Mouse (Mus musculus) hindbrain, postnatal 0 days (tissue): ENCODE measurements around the gene Cldn6. TPM values are rescaled to one million over a fixed set of nuclear protein-coding genes. Genes with fewer than 3 reads are reported as not detected.
A peak's percentile ranks its signal among the peaks of the same experiment; 100 is the strongest.

Experiments used
- ATAC-seq: fragments of 200-750 bp; cut with Nextera tagmentation; 2 replicates; pipeline ENCODE4 v1.8.0; 2017; ENCODE audit warnings: mild to moderate bottlenecking, moderate TSS enrichment, moderate library complexity
- DNase-seq: peaks from one replicate; pipeline ENCODE4 v3.0.0-alpha.2; 2015; ENCODE audit warnings: low spot score
- H3K27ac ChIP-seq: fragments of 300-500 bp; sonication (generic); 2 replicates; pipeline ENCODE4 v1.5.1; 2014; ENCODE audit warnings: mild to moderate bottlenecking
- H3K27me3 ChIP-seq: fragments of 300-500 bp; sonication (generic); 2 replicates; pipeline ENCODE4 v1.6.1; 2014; ENCODE audit warnings: low read length, mixed read lengths; ENCODE audit not compliant: insufficient read depth
- H3K36me3 ChIP-seq: fragments of 300-500 bp; sonication (generic); 2 replicates; pipeline ENCODE4 v1.6.1; 2014; ENCODE audit warnings: low read length, mixed read lengths; ENCODE audit not compliant: insufficient read depth
- H3K4me1 ChIP-seq: fragments of 300-500 bp; sonication (generic); 2 replicates; pipeline ENCODE4 v1.6.1; 2014; ENCODE audit warnings: antibody characterized with exemption, low read length, mixed read lengths; ENCODE audit not compliant: insufficient read depth
- H3K4me2 ChIP-seq: fragments of 300-500 bp; sonication (generic); 2 replicates; pipeline ENCODE4 v1.6.1; 2014; ENCODE audit warnings: low read depth, mild to moderate bottlenecking, low read length, moderate library complexity, mixed read lengths
- H3K4me3 ChIP-seq: fragments of 300-500 bp; sonication (generic); 2 replicates; pipeline ENCODE4 v1.5.1; 2014; ENCODE audit warnings: low read length
- H3K9ac ChIP-seq: fragments of 300-500 bp; sonication (generic); replicated peaks from 2 replicates; pipeline ENCODE4 v1.6.1; 2014; ENCODE audit warnings: mild to moderate bottlenecking, low read length, moderate library complexity, mixed read lengths
- H3K9me3 ChIP-seq: fragments of 300-500 bp; sonication (generic); 2 replicates; pipeline ENCODE4 v1.6.1; 2016; ENCODE audit warnings: low read length, mixed read lengths
- CTCF ChIP-seq: IDR thresholded peaks from 2 replicates; pipeline ENCODE4 v1.5.1; 2016; ENCODE audit warnings: antibody characterized with exemption, control low read depth, low read depth
- WGBS: fragments of 180-500 bp; shearing (Covaris S2); extraction: QIAGEN DNeasy Blood & Tissue Kit; methylation state at CpG from one replicate; pipeline ENCODE4 v1.1.7; 2014; 5-methylcytosine and 5-hydroxymethylcytosine counted together
- polyA plus RNA-seq: library from polyadenylated mRNA; unstranded; fragments of >200 nt; fragmentation: Nextera tagmentation; extraction: Ambion mirVana; gene quantifications from 2 replicates; pipeline ENCODE4 v1.2.1, GENCODE M21; 2015
- total RNA-seq: library from RNA; depleted of rRNA; stranded (reverse); fragments of >200 nt; gene quantifications from 2 replicates; pipeline ENCODE4 v1.2.3, GENCODE M21; 2014

The Cldn6 gene
- total and polyA plus RNA-seq, 2 experiments from 2014 or later = 0.34 to 1.0 TPM

GRCm38 (mm10) chr17:23653324-23653723 lies 25.7 kb upstream of the Cldn6 start:
- no peak overlapping the region for H3K27ac ChIP-seq
- H3K4me3 ChIP-seq = no peak overlapping the region
- 69% methylated on average over 2 of the region's 2 CpGs for WGBS
- no peak overlapping the region for H3K4me2 ChIP-seq
- no peaks in the 10 kb centered on the region for H3K27me3 ChIP-seq
- DNase-seq = no peak
- no peaks in the 10 kb centered on the region for H3K9me3 ChIP-seq
- H3K36me3 ChIP-seq = no peaks in the 10 kb centered on the region
- no peak for ATAC-seq
- H3K9ac ChIP-seq = no peak overlapping the region
- H3K4me1 ChIP-seq = no peaks in the 10 kb centered on the region
- peak; percentile 26; the same call in 1 of the 2 replicates for TF ChIP-seq CTCF

- Histone ChIP-seq H3K4me2 (no peak overlapping the region), H3K4me1 (no peaks in the 10 kb centered on the region), H3K36me3 (no peaks in the 10 kb centered on the region), H3K4me3 (no peak overlapping the region), H3K9me3 (no peaks in the 10 kb centered on the region), H3K9ac (no peak overlapping the region), H3K27me3 (no peaks in the 10 kb centered on the region), H3K27ac (no peak overlapping the region)
- DNase-seq (no peak), ATAC-seq (no peak)
- TF ChIP-seq CTCF = no peak
- whole genome bisulfite sequencing = 64% methylated on average over 6 of the region's 6 CpGs
Observed at GRCm38 (mm10) chr17:23654001-23654400, 25.0 kb upstream of the Cldn6 start.

- DNase-seq (no peak), ATAC-seq (no peak)
- Histone ChIP-seq H3K27me3 (peaks cover 2% of the 10 kb centered on the region), H3K9ac (no peak overlapping the region), H3K4me3 (no peak overlapping the region), H3K4me2 (no peak overlapping the region), H3K36me3 (no peaks in the 10 kb centered on the region), H3K9me3 (no peaks in the 10 kb centered on the region), H3K27ac (no peak overlapping the region), H3K4me1 (no peaks in the 10 kb centered on the region)
- no peak for TF ChIP-seq CTCF
- 56% methylated on average over 2 of the region's 2 CpGs for WGBS
Observed at GRCm38 (mm10) chr17:23654410-23654809, 24.6 kb upstream of the Cldn6 start.

- DNase-seq (no peak), ATAC-seq (no peak)
- no peak for TF ChIP-seq CTCF
- Histone ChIP-seq H3K9ac (no peak overlapping the region), H3K4me1 (0 out of 2 replicates have a peak, but pooled peaks cover 3% of the 10 kb centered on the region), H3K4me3 (no peak overlapping the region), H3K36me3 (no peaks in the 10 kb centered on the region), H3K9me3 (no peaks in the 10 kb centered on the region), H3K27ac (no peak overlapping the region), H3K27me3 (peaks cover 28% of the 10 kb centered on the region), H3K4me2 (no peak overlapping the region)
- 84% methylated on average over 3 of the region's 3 CpGs for WGBS
Observed at GRCm38 (mm10) chr17:23658450-23658849, 20.6 kb upstream of the Cldn6 start.

- no peaks in the 10 kb centered on the region for H3K36me3 ChIP-seq
- no peak for DNase-seq
- 0 out of 2 replicates have a peak, but pooled peaks cover 3% of the 10 kb centered on the region for H3K4me1 ChIP-seq
- H3K27ac ChIP-seq = no peak within 1 kb of the TSS
- peak within 1 kb of the TSS; percentile 22; the same call in 1 of the 2 replicates for H3K4me2 ChIP-seq
- H3K4me3 ChIP-seq = 0 out of 2 replicates have a peak within 1 kb of the TSS, but pooled peaks have one; percentile 8
- 9% methylated on average over 27 of the region's 27 CpGs for WGBS
- H3K9me3 ChIP-seq = no peaks in the 10 kb centered on the region
- peaks cover 28% of the 10 kb centered on the region for H3K27me3 ChIP-seq
- no peak within 1 kb of the TSS for H3K9ac ChIP-seq
- ATAC-seq = 0 out of 2 replicates have a peak, but pooled peaks have one; percentile 30
- peak; percentile 72 for TF ChIP-seq CTCF
Observed at GRCm38 (mm10) chr17:23660117-23660875, 18.8 kb upstream of the Cldn6 start, which contains the start of gene Bicdl2. Gene Bicdl2, plus strand, starts transcription at chr17:23660506.

GRCm38 (mm10) chr17:23660876-23661200 lies 18.2 kb upstream of the Cldn6 start:
- no peak for ATAC-seq
- H3K27ac ChIP-seq = no peak overlapping the region
- H3K4me2 ChIP-seq = peak overlapping the region; percentile 22; the same call in 1 of the 2 replicates
- DNase-seq = no peak
- WGBS = 5% methylated on average over 14 of the region's 14 CpGs
- H3K4me1 ChIP-seq = 0 out of 2 replicates have a peak, but pooled peaks cover 3% of the 10 kb centered on the region
- no peak for TF ChIP-seq CTCF
- H3K4me3 ChIP-seq = no peak overlapping the region
- H3K9ac ChIP-seq = no peak overlapping the region
- H3K9me3 ChIP-seq = no peaks in the 10 kb centered on the region
- peaks cover 28% of the 10 kb centered on the region for H3K27me3 ChIP-seq
- H3K36me3 ChIP-seq = no peaks in the 10 kb centered on the region

- H3K4me3 ChIP-seq = no peak overlapping the region
- no peak overlapping the region for H3K27ac ChIP-seq
- no peaks in the 10 kb centered on the region for H3K9me3 ChIP-seq
- 0 out of 2 replicates have a peak, but pooled peaks cover 3% of the 10 kb centered on the region for H3K4me1 ChIP-seq
- ATAC-seq = no peak
- no peaks in the 10 kb centered on the region for H3K36me3 ChIP-seq
- TF ChIP-seq CTCF = peak; percentile 58
- peaks cover 28% of the 10 kb centered on the region for H3K27me3 ChIP-seq
- no peak overlapping the region for H3K4me2 ChIP-seq
- DNase-seq = no peak
- WGBS = 2% methylated on average over 9 of the region's 9 CpGs
- H3K9ac ChIP-seq = no peak overlapping the region
Observed at GRCm38 (mm10) chr17:23661526-23661925, 17.5 kb upstream of the Cldn6 start.
